Mouse (Mus musculus): ENCODE data around the gene Vps37b.
"Not testable (repeated sequence)": the region's sequence is repeated elsewhere in the genome, so short reads cannot be mapped to it uniquely, and the experiment has no call there.

Gene Vps37b

DNA sequence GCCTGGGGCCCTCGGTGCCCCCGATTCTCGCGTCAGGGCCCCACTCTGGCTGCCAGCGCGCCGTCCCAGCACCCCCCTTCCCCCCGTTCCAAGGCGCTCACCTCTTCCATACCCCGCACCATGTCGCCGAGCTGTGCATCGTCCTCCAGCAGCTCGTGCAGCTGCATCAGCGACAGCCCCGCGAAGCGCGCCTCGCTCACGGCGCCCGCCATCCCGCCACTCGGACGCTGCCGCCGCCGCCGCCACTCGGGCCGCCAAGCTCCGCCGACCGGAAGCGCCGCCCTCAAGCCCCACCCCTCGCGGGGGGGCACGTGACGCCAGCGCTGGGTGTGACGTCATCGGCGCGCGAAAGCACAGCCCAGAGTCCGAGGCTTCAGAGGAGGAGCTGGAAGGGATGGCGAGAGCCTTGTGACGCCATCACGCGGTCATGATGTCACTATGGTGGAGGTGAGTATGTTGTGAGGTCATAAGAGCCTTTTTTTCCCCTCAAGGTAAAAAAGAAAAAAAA is at the start of gene Vps37b:
TSS of gene Vps37b (minus strand) at position 270 of the 508 bp plus-strand sequence.
- peak; percentile 91 for DNase-seq

GRCm38 (mm10) chr5:124079880-124080279 is 47.8 kb upstream of the Vps37b start:
- DNase-seq, result peak; percentile 72

- DNase-seq, result peak; percentile 74
These were observed 46.8 kb upstream of the Vps37b start for GRCm38 (mm10) chr5:124078794-124079416.

DNA sequence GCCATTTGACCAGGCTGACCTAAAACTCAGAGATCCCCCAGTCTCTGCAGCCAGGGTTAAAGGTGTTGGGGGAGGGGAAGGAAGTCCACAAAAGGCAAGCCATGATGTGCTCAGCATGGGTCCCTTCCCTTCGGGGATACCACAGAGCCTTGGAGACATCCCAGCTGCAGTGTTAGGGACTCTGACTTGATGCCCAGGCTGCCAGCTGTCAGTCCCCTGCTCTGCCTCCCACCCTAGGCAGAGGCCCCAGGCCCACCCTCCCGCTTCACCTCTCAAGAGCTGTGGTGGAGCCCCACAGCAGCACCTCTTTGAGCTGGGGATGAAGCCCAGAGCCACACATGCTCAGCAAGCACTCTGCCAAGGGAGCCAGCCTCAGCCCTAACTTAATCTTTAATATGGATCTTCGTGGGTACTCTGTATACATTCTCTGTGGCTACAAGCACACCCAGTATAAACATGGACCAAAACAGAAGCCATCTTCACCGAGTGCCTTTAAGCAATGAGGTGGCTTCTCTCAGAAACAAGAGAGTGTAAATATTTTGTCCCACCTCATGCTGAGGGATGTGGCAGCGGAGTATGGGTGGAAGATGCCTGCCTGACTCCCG is 45.9 kb upstream of the Vps37b start:
- peak; percentile 69 for DNase-seq

DNA sequence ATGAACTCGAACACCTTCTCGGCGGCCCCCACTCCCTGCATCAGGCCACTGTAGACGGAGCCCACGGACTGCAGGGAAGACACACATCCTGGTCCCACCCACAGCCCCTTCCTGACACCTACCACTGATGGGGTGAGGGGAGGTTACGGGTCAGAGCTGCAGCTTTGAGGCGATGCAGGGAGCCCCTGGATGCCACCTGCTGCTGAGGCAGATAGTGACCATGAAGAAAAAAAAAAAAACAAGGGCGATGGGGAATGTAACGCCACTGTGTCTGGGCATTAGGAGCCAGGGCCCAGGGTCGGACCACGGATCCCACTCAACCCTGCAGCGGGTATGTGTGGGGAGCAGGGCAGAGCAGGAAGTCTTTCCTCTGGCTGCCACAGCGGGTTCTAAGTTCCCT is 45.2 kb upstream of the Vps37b start:
- peak; percentile 49 for DNase-seq

GRCm38 (mm10) chr5:124076559-124076958 is 44.5 kb upstream of the Vps37b start:
- DNase-seq, result no peak

DNA sequence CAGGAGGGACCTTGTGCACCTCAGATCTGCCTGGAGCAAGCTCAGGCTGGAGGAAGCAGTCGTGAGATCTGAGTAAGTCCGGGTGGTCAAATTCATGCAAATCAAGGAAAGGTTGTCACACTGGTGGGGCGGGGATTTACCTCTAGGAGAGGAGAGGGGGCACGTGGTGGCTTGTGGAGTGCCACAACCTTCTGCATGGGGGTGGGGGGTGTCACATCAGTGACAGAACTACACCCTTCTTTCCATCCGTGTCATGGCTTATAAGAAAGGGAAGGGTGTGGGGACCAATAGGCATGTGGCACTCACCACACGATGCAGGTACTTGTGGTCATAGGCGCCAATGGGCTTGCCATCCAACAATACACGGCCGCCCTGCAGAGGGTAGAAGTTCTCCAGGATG is 43.6 kb upstream of the Vps37b start:
- DNase-seq, result peak; percentile 46

DNA sequence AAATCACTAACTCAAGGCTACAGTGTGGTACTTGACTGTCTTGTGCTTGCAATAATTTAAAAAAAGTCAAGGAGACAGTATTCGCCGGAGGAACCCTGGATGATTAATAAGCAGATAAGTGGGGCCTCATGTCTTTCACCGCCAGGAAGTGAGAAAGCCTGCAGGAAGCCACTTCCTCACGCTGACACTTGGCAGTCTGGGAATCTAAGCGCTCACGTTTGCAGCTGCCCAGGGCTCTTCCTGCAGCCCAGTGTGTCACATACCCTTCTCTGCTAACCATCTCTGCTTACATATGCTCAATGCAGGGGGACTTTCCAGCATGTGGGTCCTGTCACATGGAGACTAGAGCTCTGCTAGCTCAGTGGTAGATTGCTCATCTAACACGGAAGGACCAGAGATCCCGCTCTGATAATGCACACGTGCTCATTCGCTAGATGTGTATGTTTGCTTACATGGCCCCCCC is 42.8 kb upstream of the Vps37b start:
- DNase-seq, result peak; percentile 60

- DNase-seq, result no peak
These were observed 41.6 kb upstream of the Vps37b start for GRCm38 (mm10) chr5:124073682-124074081.

DNA sequence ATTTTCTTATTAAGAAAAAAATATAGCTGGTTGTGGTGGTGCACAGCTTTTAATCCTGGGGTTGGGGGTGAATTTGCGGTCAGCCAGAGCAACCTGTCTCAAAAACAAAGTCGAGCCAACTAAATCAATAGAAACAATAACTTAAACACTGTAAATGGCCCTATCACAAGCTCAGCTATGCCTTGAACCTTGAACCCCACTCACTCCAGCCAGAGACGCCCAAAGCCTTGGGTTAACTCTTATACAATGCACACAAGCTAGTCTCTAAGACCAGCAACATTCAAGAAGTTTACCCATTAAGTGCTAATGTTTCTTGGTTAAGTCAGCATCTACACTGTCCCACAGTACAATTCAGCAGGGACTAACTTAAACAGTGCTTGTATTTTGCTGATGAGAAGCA is 37.6 kb upstream of the Vps37b start:
- no peak for DNase-seq

GRCm38 (mm10) chr5:124062037-124062824 is 30.2 kb upstream of the Vps37b start:
- DNase-seq, result no peak

GRCm38 (mm10) chr5:124059677-124060076 is 27.6 kb upstream of the Vps37b start:
- no peak for DNase-seq

- DNase-seq, result no peak
These were observed 26.7 kb upstream of the Vps37b start for GRCm38 (mm10) chr5:124058749-124059148.

- DNase-seq, result no peak
These were observed 24.9 kb upstream of the Vps37b start for GRCm38 (mm10) chr5:124056956-124057355.

GRCm38 (mm10) chr5:124056219-124056618 is 24.1 kb upstream of the Vps37b start:
- DNase-seq, result no peak

GRCm38 (mm10) chr5:124052641-124053040 is 20.6 kb upstream of the Vps37b start:
- DNase-seq, result not testable (repeated sequence)

DNA sequence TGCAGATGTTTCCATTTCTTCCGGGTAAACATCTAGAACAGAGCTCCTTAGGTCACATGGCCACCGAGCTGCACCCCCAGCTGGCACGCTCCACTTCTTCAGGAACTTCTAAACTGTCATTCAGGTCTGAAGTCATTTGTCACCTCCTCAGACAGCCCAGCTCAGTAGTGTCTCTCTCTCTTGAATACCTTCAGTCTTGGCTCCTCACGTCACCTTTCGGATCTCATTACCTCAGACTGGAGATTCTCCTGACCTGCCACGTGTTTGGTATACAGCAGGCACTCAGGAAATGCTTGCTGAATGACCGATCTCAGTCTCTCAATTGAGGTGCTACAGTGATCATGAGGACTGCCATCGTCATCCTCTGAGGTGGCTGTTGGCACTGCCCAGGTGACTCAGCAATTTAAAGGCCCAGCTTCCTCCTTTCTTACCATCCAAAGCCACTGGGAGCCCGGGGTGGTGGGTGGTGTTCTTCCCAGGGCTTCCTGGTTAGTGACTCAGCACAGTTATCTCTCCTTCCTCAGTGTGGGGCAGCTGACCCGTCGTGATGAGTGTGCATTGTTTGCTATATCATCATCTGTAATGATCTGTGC is 19.9 kb upstream of the Vps37b start:
- peak; percentile 55 for DNase-seq

DNA sequence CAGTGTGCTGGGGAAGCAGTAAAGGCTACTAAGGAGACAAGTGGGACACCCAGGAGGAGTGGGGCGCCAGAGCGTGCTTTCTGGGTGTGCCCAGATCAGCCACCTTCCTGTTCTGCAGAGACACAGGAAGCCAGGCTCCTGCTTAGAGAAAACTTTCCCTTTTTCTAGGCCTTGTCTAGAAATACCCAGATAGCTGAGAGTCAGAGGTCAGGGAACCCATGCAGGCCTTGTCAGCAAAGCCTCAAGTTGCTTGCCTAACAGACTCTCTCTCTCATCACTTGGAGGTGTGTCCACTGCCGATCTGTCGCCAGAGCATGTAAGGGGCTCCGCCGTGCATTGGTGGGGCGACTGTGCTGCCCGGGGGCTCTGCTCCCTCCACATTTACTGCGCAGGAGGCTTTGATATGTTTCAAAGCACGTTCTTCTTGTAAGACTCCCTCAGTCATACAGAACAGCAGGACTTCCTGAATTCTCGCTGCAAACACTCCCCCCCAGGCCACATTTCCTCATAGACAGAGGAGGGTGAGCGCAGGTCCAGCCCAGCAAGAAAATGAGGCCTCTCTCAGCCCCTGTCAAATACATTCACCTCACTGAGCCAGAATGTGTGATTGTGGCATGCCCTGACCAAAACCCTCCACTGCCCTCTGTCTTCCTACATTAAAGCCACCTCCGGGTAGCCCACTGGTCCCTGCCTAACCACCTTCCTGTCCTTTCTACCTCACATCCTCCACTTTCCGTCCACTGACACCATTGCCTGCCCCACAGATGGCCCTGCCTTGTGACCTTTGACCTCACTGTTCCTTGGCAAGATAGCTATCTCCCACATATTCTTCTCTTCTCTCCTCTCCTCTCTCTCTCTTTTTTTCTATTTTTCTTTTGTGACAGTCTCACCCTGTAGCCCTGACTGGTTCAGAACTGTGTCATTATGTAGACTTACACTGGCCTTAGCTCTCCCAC is 18.3 kb upstream of the Vps37b start:
- peak; percentile 73 for DNase-seq

GRCm38 (mm10) chr5:124049249-124050045 is 17.4 kb upstream of the Vps37b start:
- no peak for DNase-seq

DNA sequence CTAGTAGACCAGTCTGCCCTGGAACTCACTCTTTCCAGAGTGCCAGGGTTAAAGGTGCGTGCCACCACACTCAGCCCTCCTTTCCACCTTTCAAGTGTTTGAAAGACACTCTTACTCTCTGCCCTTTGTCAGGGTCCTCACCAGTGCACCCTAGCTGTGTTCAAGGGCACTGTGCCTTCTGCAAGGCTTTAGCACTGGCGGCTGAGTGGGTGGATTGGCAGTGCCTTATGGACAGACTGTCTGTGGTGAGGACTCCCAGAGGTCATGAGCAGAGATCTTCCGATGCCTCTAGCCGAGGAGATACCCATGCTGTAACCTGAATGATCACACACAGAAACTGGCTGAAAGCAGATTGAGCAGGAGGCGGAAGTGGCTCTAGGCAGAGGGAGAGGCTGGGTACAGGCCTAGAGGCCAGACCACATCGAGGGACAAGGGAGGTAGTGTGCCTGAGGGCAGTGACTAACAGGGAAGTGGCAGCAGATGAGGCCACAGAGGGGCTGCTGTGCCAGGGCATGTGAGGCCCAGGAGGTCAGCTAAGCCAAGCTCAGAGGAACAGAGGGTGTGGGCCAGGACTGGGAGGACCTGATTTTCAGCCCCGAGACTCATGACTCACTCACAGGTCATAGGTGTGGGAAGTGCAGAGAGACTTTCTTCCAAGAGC is 14.8 kb upstream of the Vps37b start:
- DNase-seq, result no peak
